Mouse (Mus musculus): ENCODE data around the gene Extl2. TPM values are rescaled to one million over a fixed set of nuclear protein-coding genes. Genes with fewer than 3 reads are reported as not detected.
A peak's percentile ranks its signal among the peaks of the same experiment; 100 is the strongest.

Extl2 gene
- polyA plus RNA-seq (2016; fragmentation: Nextera tagmentation; extraction: Ambion mirVana) = 23.5 and 24.3 TPM in 2 replicates

DNA sequence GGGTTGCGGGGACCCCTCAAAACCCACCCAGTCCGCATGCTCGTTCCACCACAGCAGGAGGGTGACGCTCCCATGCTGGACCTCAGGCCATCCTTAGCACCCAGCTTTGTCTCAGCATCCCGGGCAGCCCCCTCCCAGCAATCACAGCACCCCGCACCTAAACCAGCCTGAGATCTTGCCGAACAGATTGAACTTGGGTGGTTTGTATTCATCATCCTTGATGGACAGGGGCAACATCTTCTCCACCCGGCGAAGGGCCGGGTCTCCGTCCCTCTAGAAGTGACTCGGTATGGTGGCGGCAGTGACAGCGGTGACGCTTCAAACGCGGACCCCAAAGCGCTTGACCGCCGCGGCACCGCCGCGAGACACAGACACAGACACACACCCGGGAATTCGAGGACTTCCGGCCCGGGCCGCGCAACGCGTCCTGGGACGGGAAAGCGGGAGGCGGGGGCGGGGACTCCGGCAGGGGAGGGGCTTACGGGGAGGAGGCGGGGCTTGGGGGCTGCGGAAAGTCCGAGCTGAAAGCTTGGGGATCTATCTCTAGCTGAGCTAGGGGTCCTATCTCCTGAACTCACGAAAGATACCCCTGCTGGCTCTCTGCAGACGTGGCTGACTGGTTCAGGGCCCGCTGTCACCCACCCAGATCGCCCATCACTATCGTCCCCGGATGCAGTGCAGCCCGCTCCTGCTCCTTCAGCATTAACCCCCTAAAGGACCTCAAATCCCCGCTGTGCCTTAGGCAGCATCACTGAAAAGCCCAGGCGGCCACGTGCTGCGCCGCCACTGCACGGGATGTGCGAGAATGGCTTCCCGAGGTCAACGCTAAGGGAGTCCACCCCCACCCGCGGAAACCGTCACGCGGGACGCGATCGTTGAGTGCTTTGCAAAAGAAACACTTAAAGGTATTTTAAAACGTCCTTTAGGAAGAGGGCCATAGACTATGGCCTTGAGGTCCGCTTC lies at the start of gene Extl2, which contains the start of gene Slc30a7:
Gene Extl2, plus strand, starts transcription at position 485 of the 963 bp plus-strand sequence.
Gene Slc30a7, minus strand, starts transcription at position 429 of the 963 bp plus-strand sequence.
- WGBS = under 1% methylated on average over 67 of the region's 67 CpGs
- no peaks in the 10 kb centered on the region for H3K27me3 ChIP-seq (ENCODE audit: low read depth, poor library complexity, severe bottlenecking)
- H3K4me3 ChIP-seq = peak within 1 kb of the TSS; percentile 87
- peaks cover 39% of the 10 kb centered on the region for H3K4me1 ChIP-seq
- H3K27ac ChIP-seq (replicated peaks) = peak within 1 kb of the TSS; percentile 91
- DNase-seq (ENCODE audit: low spot score) = peak; percentile 93
- H3K36me3 ChIP-seq = peaks cover 24% of the 10 kb centered on the region
- H3K9me3 ChIP-seq (replicated peaks) = no peaks in the 10 kb centered on the region

DNA sequence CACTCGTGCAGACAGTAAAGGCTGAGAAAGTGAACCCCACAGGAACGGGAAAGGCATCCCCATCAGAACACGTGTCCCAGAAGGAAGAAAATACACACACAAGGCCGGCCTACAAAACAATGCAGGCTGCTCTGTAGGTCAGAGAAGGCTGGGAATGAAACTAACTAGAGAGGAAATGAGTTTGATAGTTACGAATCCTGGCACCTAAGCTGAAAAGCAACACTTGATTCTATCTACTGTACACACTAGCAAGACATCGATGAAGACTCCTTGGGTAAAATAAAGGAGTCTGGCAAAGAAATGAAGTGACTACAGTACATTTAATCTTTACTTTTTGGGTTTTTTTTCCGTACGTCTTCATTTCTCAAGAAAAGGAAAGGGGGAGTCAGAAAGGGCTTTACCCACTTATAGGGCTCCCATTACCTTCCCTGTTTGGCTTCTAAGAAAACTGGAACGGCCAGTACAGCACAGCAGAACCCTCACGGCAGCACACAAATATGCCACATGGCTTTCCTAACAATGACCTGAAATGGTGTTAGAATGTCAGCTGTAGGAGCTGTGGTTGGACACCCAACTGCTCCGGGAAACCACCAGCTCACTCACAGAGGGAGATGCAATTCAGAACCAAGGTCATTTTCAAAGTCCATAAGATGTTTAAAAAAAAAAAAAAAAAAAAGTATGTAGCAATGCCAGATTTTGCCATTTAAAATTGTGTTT lies 45.8 kb upstream of the Extl2 start:
- no peaks in the 10 kb centered on the region for H3K9me3 ChIP-seq (replicated peaks)
- no peak for DNase-seq (ENCODE audit: low spot score)
- WGBS = 84% methylated on average over 11 of the region's 11 CpGs
- no peaks in the 10 kb centered on the region; the same call in 1 of the 2 replicates for H3K4me1 ChIP-seq
- H3K27me3 ChIP-seq (ENCODE audit: low read depth, poor library complexity, severe bottlenecking) = no peaks in the 10 kb centered on the region
- H3K36me3 ChIP-seq = peaks cover 39% of the 10 kb centered on the region
- H3K27ac ChIP-seq (replicated peaks) = no peak overlapping the region
- H3K4me3 ChIP-seq = no peak overlapping the region

DNA sequence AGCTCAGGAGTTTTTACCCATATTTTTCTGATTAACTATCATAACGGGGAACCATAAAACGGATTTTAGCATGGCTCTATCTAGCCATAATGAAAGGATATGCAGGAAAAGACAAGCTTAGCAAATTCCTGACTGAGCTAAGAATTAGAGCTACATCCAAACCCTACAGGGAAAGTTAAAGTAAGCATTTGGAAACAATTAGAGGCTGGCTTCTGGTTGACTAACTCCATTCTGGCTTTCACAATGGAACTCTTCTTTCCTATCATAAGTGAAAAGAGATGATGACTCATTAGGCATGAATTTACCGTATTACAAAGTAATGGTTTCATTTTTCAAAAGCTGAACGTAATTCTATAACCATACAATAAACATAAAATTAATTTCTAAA lies 45.2 kb upstream of the Extl2 start:
- no peak for DNase-seq (ENCODE audit: low spot score)
- no peak overlapping the region for H3K4me3 ChIP-seq
- no peaks in the 10 kb centered on the region; the same call in 1 of the 2 replicates for H3K4me1 ChIP-seq
- no peaks in the 10 kb centered on the region for H3K9me3 ChIP-seq (replicated peaks)
- peaks cover 35% of the 10 kb centered on the region for H3K36me3 ChIP-seq
- H3K27me3 ChIP-seq (ENCODE audit: low read depth, poor library complexity, severe bottlenecking) = no peaks in the 10 kb centered on the region
- WGBS = 64% methylated on average over 4 of the region's 4 CpGs
- no peak overlapping the region for H3K27ac ChIP-seq (replicated peaks)

GRCm38 (mm10) chr3:115963597-115963996 lies 43.7 kb upstream of the Extl2 start:
- no peak overlapping the region for H3K4me3 ChIP-seq
- no peaks in the 10 kb centered on the region; the same call in 1 of the 2 replicates for H3K4me1 ChIP-seq
- 96% methylated on average over 1 of the region's 1 CpGs for WGBS
- no peaks in the 10 kb centered on the region for H3K27me3 ChIP-seq (ENCODE audit: low read depth, poor library complexity, severe bottlenecking)
- DNase-seq (ENCODE audit: low spot score) = no peak
- H3K36me3 ChIP-seq = peaks cover 20% of the 10 kb centered on the region
- H3K9me3 ChIP-seq (replicated peaks) = no peaks in the 10 kb centered on the region
- no peak overlapping the region for H3K27ac ChIP-seq (replicated peaks)

DNA sequence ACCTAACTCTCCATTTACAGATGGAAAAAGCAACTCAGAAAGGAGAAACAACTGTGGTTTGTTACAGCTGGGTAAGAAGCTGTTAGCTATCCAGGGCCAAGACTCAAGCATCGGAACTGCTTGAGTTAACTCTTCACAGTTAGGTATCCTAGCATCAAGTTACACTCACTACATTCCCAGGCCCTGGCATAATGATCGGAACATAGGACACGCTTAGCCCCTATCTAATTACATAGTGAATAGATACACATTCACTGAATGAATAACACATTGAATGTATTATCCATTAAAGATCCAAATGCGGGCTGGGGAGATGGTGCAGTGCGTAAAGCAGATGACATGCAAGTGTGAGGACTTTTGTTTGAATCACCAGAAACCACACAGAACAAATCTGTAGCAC lies 43.2 kb upstream of the Extl2 start:
- no peak overlapping the region for H3K27ac ChIP-seq (replicated peaks)
- H3K36me3 ChIP-seq = peaks cover 17% of the 10 kb centered on the region
- H3K27me3 ChIP-seq (ENCODE audit: low read depth, poor library complexity, severe bottlenecking) = no peaks in the 10 kb centered on the region
- H3K4me3 ChIP-seq = no peak overlapping the region
- H3K4me1 ChIP-seq = no peaks in the 10 kb centered on the region; the same call in 1 of the 2 replicates
- no peaks in the 10 kb centered on the region for H3K9me3 ChIP-seq (replicated peaks)
- no peak for DNase-seq (ENCODE audit: low spot score)
- 90% methylated on average over 5 of the region's 5 CpGs for WGBS

DNA sequence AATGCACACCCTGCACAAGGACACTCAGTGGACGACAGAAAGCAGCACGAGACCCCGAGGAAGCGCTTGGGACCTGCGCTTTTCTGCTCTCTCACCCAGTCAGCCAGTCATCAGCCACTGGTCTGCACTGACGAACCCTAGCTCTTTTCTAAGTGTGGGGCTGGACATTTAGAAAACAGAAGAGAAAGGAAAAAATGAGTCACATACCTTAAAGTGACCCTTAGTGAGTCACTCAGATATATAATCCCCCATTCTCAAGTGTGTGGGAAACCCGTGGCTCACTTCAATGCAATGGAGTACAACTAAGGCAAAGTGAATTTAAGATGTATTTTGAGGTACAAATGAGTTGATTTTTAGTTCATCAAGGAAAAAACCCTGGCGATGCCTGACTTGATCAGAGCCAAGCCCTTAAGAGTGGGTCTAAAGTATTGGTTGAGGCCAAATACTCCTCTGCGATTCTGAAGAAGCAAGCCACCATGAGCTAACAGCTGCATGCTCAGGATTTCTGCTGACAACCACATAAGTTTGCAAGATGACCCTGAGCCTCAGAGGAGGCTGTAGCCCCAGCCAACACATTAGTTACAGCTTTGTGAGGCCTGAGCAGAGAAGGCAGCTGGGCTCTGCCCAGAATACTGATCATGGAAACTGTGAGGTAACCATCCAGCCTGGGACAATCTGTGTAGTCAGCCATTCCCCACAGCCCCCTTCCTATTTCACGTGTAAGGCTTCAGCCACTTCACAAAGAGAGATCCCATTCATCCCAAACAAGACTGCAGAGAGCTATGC lies 38.3 kb upstream of the Extl2 start:
- WGBS = 91% methylated on average over 10 of the region's 10 CpGs
- H3K9me3 ChIP-seq (replicated peaks) = no peaks in the 10 kb centered on the region
- no peak overlapping the region for H3K27ac ChIP-seq (replicated peaks)
- no peaks in the 10 kb centered on the region; the same call in 1 of the 2 replicates for H3K4me1 ChIP-seq
- no peaks in the 10 kb centered on the region for H3K27me3 ChIP-seq (ENCODE audit: low read depth, poor library complexity, severe bottlenecking)
- no peak for DNase-seq (ENCODE audit: low spot score)
- peaks cover 46% of the 10 kb centered on the region for H3K36me3 ChIP-seq
- H3K4me3 ChIP-seq = no peak overlapping the region

DNA sequence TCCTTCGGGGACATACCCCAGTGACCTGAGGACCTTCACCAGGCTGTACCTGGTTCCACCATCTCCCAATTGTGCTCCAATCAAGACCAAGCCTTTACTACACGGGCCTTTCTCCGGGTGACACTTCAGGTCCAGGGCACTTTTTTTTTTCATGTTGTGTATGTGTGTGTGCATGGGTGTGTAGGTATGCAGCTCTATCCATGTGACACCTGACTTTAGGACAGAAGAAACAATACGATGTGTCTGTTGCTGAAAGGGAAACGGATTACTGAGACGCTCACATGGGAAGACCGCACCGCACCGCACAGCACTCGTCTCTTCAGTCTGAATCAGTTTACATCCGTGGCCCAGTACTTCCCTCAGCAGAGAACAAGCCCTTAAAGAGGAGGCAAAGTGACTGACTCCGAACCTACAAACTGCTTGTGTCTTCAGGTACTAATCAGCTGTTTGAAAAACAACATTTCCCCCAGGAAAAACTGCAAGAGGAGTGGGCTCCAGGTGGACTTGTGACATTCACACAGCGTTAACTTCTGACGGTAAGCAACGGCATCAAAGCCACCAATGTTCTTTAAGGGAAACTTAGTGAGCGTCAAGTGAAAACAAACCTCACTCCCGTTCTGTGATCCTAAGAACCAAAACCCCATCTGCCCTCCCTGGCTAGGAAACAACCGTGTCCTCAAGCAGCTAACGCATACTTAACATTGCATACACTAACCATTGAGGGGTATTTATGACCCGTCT lies 36.0 kb upstream of the Extl2 start:
- Histone ChIP-seq H3K9me3 (replicated peaks) (no peaks in the 10 kb centered on the region), H3K36me3 (peaks cover 66% of the 10 kb centered on the region), H3K4me1 (no peaks in the 10 kb centered on the region), H3K4me3 (no peak overlapping the region), H3K27ac (replicated peaks) (no peak overlapping the region), H3K27me3 (ENCODE audit: low read depth, poor library complexity, severe bottlenecking) (no peaks in the 10 kb centered on the region)
- WGBS = 93% methylated on average over 20 of the region's 20 CpGs
- no peak for DNase-seq (ENCODE audit: low spot score)

GRCm38 (mm10) chr3:115971891-115972646 lies 35.2 kb upstream of the Extl2 start:
- Histone ChIP-seq H3K36me3 (peaks cover 72% of the 10 kb centered on the region), H3K27me3 (ENCODE audit: low read depth, poor library complexity, severe bottlenecking) (no peaks in the 10 kb centered on the region), H3K27ac (replicated peaks) (no peak overlapping the region), H3K9me3 (replicated peaks) (no peaks in the 10 kb centered on the region), H3K4me3 (no peak overlapping the region), H3K4me1 (no peaks in the 10 kb centered on the region)
- no peak for DNase-seq (ENCODE audit: low spot score)
- 93% methylated on average over 14 of the region's 14 CpGs for WGBS

GRCm38 (mm10) chr3:115974228-115974627 lies 33.0 kb upstream of the Extl2 start:
- DNase-seq (ENCODE audit: low spot score) = no peak
- no peak overlapping the region for H3K4me3 ChIP-seq
- no peak overlapping the region for H3K27ac ChIP-seq (replicated peaks)
- no peaks in the 10 kb centered on the region for H3K4me1 ChIP-seq
- no peaks in the 10 kb centered on the region for H3K9me3 ChIP-seq (replicated peaks)
- no peaks in the 10 kb centered on the region for H3K27me3 ChIP-seq (ENCODE audit: low read depth, poor library complexity, severe bottlenecking)
- H3K36me3 ChIP-seq = peaks cover 84% of the 10 kb centered on the region
- WGBS = 90% methylated on average over 6 of the region's 6 CpGs

DNA sequence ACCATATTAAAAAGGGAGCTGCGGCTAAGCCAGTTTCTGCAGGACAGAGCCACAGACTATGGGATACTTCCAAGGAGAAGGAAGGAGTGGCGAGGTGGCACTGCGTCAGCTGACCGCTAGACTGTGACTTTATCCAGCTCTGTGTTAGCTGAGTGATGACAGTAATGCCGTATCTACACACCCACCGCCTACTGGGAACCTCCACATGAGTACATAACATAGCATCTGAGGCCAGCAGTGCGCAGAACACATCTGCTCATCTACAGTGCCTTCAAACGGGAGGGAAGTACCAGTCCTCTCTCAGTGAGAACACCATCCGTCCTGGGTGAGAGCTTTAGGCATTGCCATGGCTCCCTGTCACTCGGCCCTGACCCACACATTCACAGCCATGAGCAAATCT lies 32.3 kb upstream of the Extl2 start:
- no peak for DNase-seq (ENCODE audit: low spot score)
- Histone ChIP-seq H3K4me1 (no peaks in the 10 kb centered on the region), H3K36me3 (peaks cover 84% of the 10 kb centered on the region), H3K4me3 (no peak overlapping the region), H3K9me3 (replicated peaks) (no peaks in the 10 kb centered on the region), H3K27ac (replicated peaks) (no peak overlapping the region), H3K27me3 (ENCODE audit: low read depth, poor library complexity, severe bottlenecking) (no peaks in the 10 kb centered on the region)
- 93% methylated on average over 10 of the region's 10 CpGs for WGBS

- Histone ChIP-seq H3K4me3 (no peak overlapping the region), H3K27me3 (ENCODE audit: low read depth, poor library complexity, severe bottlenecking) (no peaks in the 10 kb centered on the region), H3K36me3 (peaks cover 80% of the 10 kb centered on the region), H3K9me3 (replicated peaks) (no peaks in the 10 kb centered on the region), H3K4me1 (no peaks in the 10 kb centered on the region), H3K27ac (replicated peaks) (no peak overlapping the region)
- no peak for DNase-seq (ENCODE audit: low spot score)
- WGBS = 64% methylated on average over 1 of the region's 1 CpGs
Observed at GRCm38 (mm10) chr3:115979000-115979399, 28.3 kb upstream of the Extl2 start.
